Mouse (Mus musculus) heart, postnatal 0 days (tissue): ENCODE results near the gene Emb. TPM values are rescaled to one million over a fixed set of nuclear protein-coding genes. Genes with fewer than 3 reads are reported as not detected.

ENCODE experiments used
- ATAC-seq: fragments of 200-750 bp; cut with Nextera tagmentation; 2 replicates; pipeline ENCODE4 v1.8.0; 2017; ENCODE audit warnings: low read depth, moderate number of reproducible peaks, moderate library complexity; ENCODE audit not compliant: insufficient read depth
- DNase-seq: peaks from one replicate; pipeline ENCODE4 v3.0.0-alpha.2; 2016; ENCODE audit warnings: low spot score
- H3K27ac ChIP-seq: fragments of 300-500 bp; sonication (generic); 2 replicates; pipeline ENCODE4 v1.5.1; 2014; ENCODE audit warnings: low read depth, mild to moderate bottlenecking
- H3K27me3 ChIP-seq: fragments of 300-500 bp; sonication (generic); 2 replicates; pipeline ENCODE4 v1.6.1; 2014; ENCODE audit warnings: low read length, mixed read lengths; ENCODE audit not compliant: control insufficient read depth, insufficient read depth
- H3K36me3 ChIP-seq: fragments of 300-500 bp; sonication (generic); replicated peaks from 2 replicates; pipeline ENCODE4 v1.6.1; 2014; ENCODE audit warnings: low read length, mixed read lengths; ENCODE audit not compliant: control insufficient read depth, insufficient read depth
- H3K4me1 ChIP-seq: fragments of 300-500 bp; sonication (generic); 2 replicates; pipeline ENCODE4 v1.6.1; 2014; ENCODE audit warnings: antibody characterized with exemption; ENCODE audit not compliant: control insufficient read depth, insufficient read depth
- H3K4me2 ChIP-seq: fragments of 300-500 bp; sonication (generic); 2 replicates; pipeline ENCODE4 v1.6.1; 2014; ENCODE audit warnings: low read depth, mild to moderate bottlenecking, low read length, moderate library complexity
- H3K4me3 ChIP-seq: fragments of 300-500 bp; sonication (generic); 2 replicates; pipeline ENCODE4 v1.5.1; 2014; ENCODE audit warnings: low read depth, low read length
- H3K9ac ChIP-seq: fragments of 300-500 bp; sonication (generic); replicated peaks from 2 replicates; pipeline ENCODE4 v1.6.1; 2014; ENCODE audit warnings: low read depth, low read length, mixed read lengths
- H3K9me3 ChIP-seq: fragments of 300-500 bp; sonication (generic); replicated peaks from 2 replicates; pipeline ENCODE4 v1.6.1; 2016; ENCODE audit warnings: low read length; ENCODE audit not compliant: control insufficient read depth
- CTCF ChIP-seq: IDR thresholded peaks from 2 replicates; pipeline ENCODE4 v1.5.1; 2016; ENCODE audit warnings: antibody characterized with exemption, control low read depth, low read depth
- EP300 ChIP-seq: IDR thresholded peaks from 2 replicates; pipeline ENCODE4 v1.6.1; 2016; ENCODE audit warnings: antibody characterized with exemption, low read depth
- WGBS: fragments of 180-500 bp; shearing (Covaris S2); extraction: QIAGEN DNeasy Blood & Tissue Kit; methylation state at CpG from one replicate; pipeline ENCODE4 v1.1.7; 2014; 5-methylcytosine and 5-hydroxymethylcytosine counted together
- polyA plus RNA-seq: library from polyadenylated mRNA; unstranded; fragments of >200 nt; fragmentation: Nextera tagmentation; extraction: Ambion mirVana; gene quantifications from 2 replicates; pipeline ENCODE4 v1.2.1, GENCODE M21; 2015
- total RNA-seq: library from RNA; depleted of rRNA; stranded (reverse); fragments of >200 nt; gene quantifications from 2 replicates; pipeline ENCODE4 v1.2.3, GENCODE M21; 2014; ENCODE audit warnings: low replicate concordance

Gene Emb
- total and polyA plus RNA-seq, 2 experiments from 2014 or later, result 2.2 to 2.8 TPM

- peak; percentile 69 for ATAC-seq
- peak within 1 kb of the TSS; percentile 53 for H3K4me3 ChIP-seq
- DNase-seq, result peak; percentile 13
- peaks cover 23% of the 10 kb centered on the region for H3K27me3 ChIP-seq
- no peaks in the 10 kb centered on the region for H3K36me3 ChIP-seq
- no peak for TF ChIP-seq EP300
- no peak for TF ChIP-seq CTCF
- H3K9ac ChIP-seq, result no peak within 1 kb of the TSS; the same call in 1 of the 2 replicates
- peak within 1 kb of the TSS; percentile 70 for H3K4me2 ChIP-seq
- no peaks in the 10 kb centered on the region for H3K4me1 ChIP-seq
- under 1% methylated on average over 66 of the region's 67 CpGs for WGBS
- H3K9me3 ChIP-seq, result no peaks in the 10 kb centered on the region
- no peak within 1 kb of the TSS; the same call in 1 of the 2 replicates for H3K27ac ChIP-seq
Observed at GRCm38 (mm10) chr13:117220501-117221321, 12.4 kb downstream of the Emb start, which contains the start of gene Gm17509. Gene Gm17509 (minus strand): TSS chr13:117221075.

- no peaks in the 10 kb centered on the region for H3K4me1 ChIP-seq
- no peak overlapping the region for H3K9ac ChIP-seq
- no peak for ATAC-seq
- no peaks in the 10 kb centered on the region for H3K36me3 ChIP-seq
- no peak for DNase-seq
- 63% methylated on average over 5 of the region's 5 CpGs for WGBS
- no peak overlapping the region for H3K4me3 ChIP-seq
- no peak overlapping the region for H3K4me2 ChIP-seq
- H3K27ac ChIP-seq, result no peak overlapping the region
- TF ChIP-seq CTCF, result no peak
- TF ChIP-seq EP300, result no peak
- H3K27me3 ChIP-seq, result peaks cover 23% of the 10 kb centered on the region
- no peaks in the 10 kb centered on the region for H3K9me3 ChIP-seq
Observed at GRCm38 (mm10) chr13:117223125-117223524, 14.8 kb downstream of the Emb start.

GRCm38 (mm10) chr13:117224901-117225300 lies 16.6 kb downstream of the Emb start:
- no peak for TF ChIP-seq EP300
- TF ChIP-seq CTCF, result no peak
- no peak overlapping the region for H3K4me3 ChIP-seq
- no peak overlapping the region for H3K9ac ChIP-seq
- H3K4me2 ChIP-seq, result no peak overlapping the region
- no peaks in the 10 kb centered on the region for H3K4me1 ChIP-seq
- H3K36me3 ChIP-seq, result no peaks in the 10 kb centered on the region
- no peaks in the 10 kb centered on the region for H3K9me3 ChIP-seq
- WGBS, result 53% methylated on average over 2 of the region's 2 CpGs
- DNase-seq, result no peak
- peaks cover 23% of the 10 kb centered on the region for H3K27me3 ChIP-seq
- no peak overlapping the region for H3K27ac ChIP-seq
- ATAC-seq, result no peak

- no peak overlapping the region for H3K4me2 ChIP-seq
- WGBS, result 57% methylated on average over 6 of the region's 6 CpGs
- no peak overlapping the region for H3K27ac ChIP-seq
Observed at GRCm38 (mm10) chr13:117225561-117225960, 17.2 kb downstream of the Emb start.

GRCm38 (mm10) chr13:117230371-117231110 lies 22.2 kb downstream of the Emb start:
- H3K9ac ChIP-seq, result no peak overlapping the region
- TF ChIP-seq EP300, result no peak
- no peak for TF ChIP-seq CTCF
- no peak overlapping the region for H3K4me3 ChIP-seq
- H3K9me3 ChIP-seq, result no peaks in the 10 kb centered on the region
- no peak overlapping the region for H3K4me2 ChIP-seq
- H3K36me3 ChIP-seq, result no peaks in the 10 kb centered on the region
- no peak overlapping the region for H3K27ac ChIP-seq
- ATAC-seq (no peak), DNase-seq (no peak)
- H3K4me1 ChIP-seq, result no peaks in the 10 kb centered on the region
- no peaks in the 10 kb centered on the region for H3K27me3 ChIP-seq
- 77% methylated on average over 6 of the region's 6 CpGs for WGBS

More at GRCm38 (mm10) chr13:117225561-117225960, 17.2 kb downstream of the Emb start:
- Histone ChIP-seq H3K9me3 (no peaks in the 10 kb centered on the region), H3K36me3 (no peaks in the 10 kb centered on the region), H3K27me3 (peaks cover 16% of the 10 kb centered on the region), H3K9ac (no peak overlapping the region), H3K4me1 (no peaks in the 10 kb centered on the region), H3K4me3 (no peak overlapping the region)
- ATAC-seq (no peak), DNase-seq (no peak)
- TF ChIP-seq CTCF, result no peak
- TF ChIP-seq EP300, result no peak
